Mouse (Mus musculus): Measurements from ENCODE around the gene Top2a.

Gene Top2a

GRCm38 (mm10) chr11:98995987-98996386, 28.0 kb downstream of the Top2a start:
- in situ Hi-C loops (cut with MboI; ENCODE audit: unreplicated experiment in 2 of 2) = loop anchor here (25.0 kb wide), 1 partner anchor 1291 kb away; no protein-coding TSS in a partner anchor

DNA sequence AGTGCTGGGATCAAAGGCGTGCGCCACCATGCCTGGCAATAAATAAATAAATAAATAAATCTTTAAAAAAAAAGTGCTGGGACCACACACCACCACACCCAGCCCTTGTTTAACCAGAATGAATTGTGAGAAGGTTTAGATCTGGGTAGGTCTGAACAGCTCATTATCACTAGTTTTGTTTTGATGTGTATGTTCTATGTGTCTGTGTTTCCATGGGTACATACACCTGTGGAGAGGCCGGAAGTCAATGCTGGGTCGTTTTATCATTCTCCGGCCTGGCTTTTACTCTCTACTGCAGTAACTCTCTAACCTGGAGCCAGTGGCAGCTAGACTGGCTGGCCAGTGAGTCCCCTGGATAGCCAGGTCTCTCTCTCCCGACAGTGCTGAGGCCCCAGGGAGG, 33.1 kb downstream of the Top2a start:
- in situ Hi-C loops (cut with MboI; ENCODE audit: unreplicated experiment in 2 of 2) = loop anchor here (25.0 kb wide), 1 partner anchor 1296 kb away; no protein-coding TSS in a partner anchor

DNA sequence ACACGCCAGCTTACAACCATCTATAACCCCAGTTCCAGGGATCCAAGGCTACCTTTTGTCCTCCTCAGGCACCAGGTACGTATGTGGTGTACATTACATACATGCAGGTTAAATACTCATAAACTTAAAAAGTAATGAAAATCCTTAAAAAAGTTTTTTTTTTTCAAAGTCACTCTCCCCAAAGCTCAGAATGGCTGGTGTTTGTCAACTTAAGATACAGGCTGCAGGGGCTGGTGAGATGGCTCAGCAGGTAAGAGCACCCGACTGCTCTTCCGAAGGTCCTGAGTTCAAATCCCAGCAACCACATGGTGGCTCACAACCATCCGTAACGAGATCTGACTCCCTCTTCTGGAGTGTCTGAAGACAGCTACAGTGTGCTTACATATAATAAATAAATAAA, 35.7 kb downstream of the Top2a start:
- in situ Hi-C loops (cut with MboI; ENCODE audit: unreplicated experiment in 2 of 2) = loop anchor here (25.0 kb wide), 1 partner anchor 1299 kb away; no protein-coding TSS in a partner anchor

GRCm38 (mm10) chr11:98985542-98985941, 38.4 kb downstream of the Top2a start:
- in situ Hi-C loops (cut with MboI; ENCODE audit: unreplicated experiment in 2 of 2) = loop anchor here (25.0 kb wide), 1 partner anchor 1302 kb away; no protein-coding TSS in a partner anchor

- in situ Hi-C loops (cut with MboI; ENCODE audit: unreplicated experiment in 2 of 2) = loop anchor here (25.0 kb wide), 1 partner anchor 1304 kb away; no protein-coding TSS in a partner anchor
Observed at GRCm38 (mm10) chr11:98983551-98983950, 40.4 kb downstream of the Top2a start.

- in situ Hi-C loops (cut with MboI; ENCODE audit: unreplicated experiment in 2 of 2) = loop anchor here (25.0 kb wide), 1 partner anchor 1305 kb away; no protein-coding TSS in a partner anchor
Observed at GRCm38 (mm10) chr11:98982773-98983133, 41.2 kb downstream of the Top2a start, which contains the start of gene Gjd3. Gene Gjd3, minus strand, starts transcription at chr11:98983016.

GRCm38 (mm10) chr11:98981997-98982772, 41.8 kb downstream of the Top2a start:
- in situ Hi-C loops (cut with MboI; ENCODE audit: unreplicated experiment in 2 of 2) = loop anchor here (25.0 kb wide), 1 partner anchor 1305 kb away; no protein-coding TSS in a partner anchor

DNA sequence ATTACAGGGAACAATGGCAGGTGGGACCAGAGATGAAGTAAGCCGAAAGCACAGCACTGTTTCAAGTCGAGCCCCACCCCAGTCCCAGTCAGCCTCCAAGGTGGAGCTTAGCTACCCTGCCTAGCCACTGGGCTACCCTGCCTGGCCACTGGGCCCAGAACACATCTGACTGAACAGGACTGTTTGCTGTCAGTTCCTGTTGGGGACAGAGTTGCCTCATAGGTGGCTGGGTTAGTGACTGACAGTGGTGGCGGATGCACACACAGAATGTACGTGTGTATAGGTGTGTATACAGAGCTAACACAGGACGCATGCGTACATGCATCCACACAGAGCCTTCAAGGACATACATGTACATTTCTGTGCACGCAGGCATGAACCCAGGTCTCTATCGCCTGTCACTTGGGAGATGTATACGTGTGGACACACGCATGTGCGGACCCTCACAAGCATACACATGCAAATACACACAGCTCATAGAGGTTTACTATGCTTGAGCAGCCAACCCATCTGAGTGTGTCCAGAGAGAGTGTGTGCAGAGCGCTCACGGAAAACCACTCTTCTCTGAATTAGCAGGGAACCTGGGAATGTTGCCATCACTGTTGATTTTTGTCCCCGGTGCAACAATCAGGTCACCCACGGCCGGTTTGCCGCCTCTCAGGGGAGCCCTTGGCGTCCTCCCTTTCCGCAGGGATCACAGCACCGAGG, 42.5 kb downstream of the Top2a start:
- in situ Hi-C loops (cut with MboI; ENCODE audit: unreplicated experiment in 2 of 2) = loop anchor here (25.0 kb wide), 1 partner anchor 1306 kb away; no protein-coding TSS in a partner anchor

GRCm38 (mm10) chr11:98979356-98979755, 44.6 kb downstream of the Top2a start:
- in situ Hi-C loops (cut with MboI; ENCODE audit: unreplicated experiment in 2 of 2) = loop anchor here (5.0 to 25.0 kb wide), 6 partner anchors 53 to 1308 kb away; no protein-coding TSS in a partner anchor

DNA sequence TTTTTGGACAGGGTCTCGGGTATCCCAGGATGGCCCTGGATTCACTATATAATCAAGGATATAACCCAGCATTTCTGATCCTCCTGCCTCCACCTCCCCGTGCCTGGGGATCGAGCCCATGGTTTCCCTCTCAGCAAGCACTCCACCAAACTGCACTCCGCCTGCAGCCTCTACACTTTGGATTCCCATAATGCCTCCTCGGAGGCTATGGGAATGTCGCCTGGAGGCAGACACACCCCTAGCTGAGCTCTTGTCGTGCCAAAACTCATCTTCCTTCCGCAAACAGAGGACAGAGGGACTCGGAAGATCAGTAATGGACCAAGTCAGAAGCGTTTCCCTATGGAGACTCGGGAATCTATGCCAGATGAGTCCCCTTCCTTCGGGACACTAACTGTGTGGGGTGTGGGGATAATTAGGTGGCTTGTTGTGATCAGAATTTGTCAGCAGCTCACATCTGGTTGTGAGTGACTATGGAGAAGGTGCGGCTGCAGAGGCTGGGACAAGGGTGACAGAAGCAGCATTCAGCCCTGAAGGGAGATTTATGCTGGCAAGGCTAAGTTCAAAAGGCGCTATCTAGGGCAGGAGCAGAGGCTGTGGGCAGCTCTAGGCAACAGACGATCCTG, 45.4 kb downstream of the Top2a start:
- in situ Hi-C loops (cut with MboI; ENCODE audit: unreplicated experiment in 2 of 2) = loop anchor here (5.0 to 25.0 kb wide), 6 partner anchors 54 to 1309 kb away; no protein-coding TSS in a partner anchor

GRCm38 (mm10) chr11:98974871-98975719, 48.9 kb downstream of the Top2a start:
- in situ Hi-C loops (cut with MboI; ENCODE audit: unreplicated experiment in 2 of 2) = loop anchor here (5.0 to 25.0 kb wide), 8 partner anchors 38 to 1312 kb away; partner anchors contain the start of gene Rara (in 1 of the 2)

DNA sequence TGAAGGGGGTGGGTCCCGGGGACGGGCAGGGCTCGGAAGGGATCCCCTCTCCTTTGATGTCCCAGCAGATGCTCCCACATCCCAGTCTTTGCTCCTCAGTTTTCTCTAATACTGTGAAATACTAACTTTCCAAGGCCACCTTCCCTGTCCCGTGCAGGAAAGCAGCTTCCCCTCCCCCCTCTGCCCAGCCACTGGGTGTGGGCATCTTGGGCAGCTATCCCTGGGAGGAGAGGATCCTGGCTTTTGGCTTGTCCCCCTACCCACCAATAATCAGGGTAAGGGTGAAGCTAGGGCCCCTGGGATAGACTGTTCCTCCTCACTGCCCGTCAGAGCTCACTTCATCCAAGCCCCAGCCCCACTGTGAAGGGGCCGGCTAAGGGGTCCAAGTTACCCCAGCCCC, 49.8 kb downstream of the Top2a start:
- in situ Hi-C loops (cut with MboI; ENCODE audit: unreplicated experiment in 2 of 2) = loop anchor here (5.0 to 10.0 kb wide), 3 partner anchors 37 to 491 kb away; partner anchors contain the start of gene Rara (in 1 of the 2)

DNA sequence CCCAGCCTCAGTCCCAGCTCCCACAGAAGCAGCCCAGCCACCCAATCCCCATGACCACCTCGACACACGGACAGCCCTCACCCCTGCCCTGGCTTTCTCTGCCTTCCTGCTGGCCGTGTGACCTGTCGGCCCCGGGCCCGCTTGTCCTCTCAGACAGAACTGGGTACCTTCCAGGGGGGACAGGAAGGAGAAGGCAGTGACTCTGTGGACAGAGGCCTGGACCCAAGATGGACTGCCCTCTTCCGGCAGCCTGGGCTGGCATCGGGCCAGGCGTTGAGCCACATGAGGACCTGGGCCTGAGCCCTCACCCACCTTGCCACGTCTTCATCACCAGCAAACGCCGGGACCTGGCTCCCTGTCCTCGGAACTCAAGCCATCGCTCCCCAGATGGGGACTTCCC, 50.4 kb downstream of the Top2a start:
- in situ Hi-C loops (cut with MboI; ENCODE audit: unreplicated experiment in 2 of 2) = loop anchor here (5.0 to 10.0 kb wide), 3 partner anchors 36 to 491 kb away; partner anchors contain the start of gene Rara (in 1 of the 2)

DNA sequence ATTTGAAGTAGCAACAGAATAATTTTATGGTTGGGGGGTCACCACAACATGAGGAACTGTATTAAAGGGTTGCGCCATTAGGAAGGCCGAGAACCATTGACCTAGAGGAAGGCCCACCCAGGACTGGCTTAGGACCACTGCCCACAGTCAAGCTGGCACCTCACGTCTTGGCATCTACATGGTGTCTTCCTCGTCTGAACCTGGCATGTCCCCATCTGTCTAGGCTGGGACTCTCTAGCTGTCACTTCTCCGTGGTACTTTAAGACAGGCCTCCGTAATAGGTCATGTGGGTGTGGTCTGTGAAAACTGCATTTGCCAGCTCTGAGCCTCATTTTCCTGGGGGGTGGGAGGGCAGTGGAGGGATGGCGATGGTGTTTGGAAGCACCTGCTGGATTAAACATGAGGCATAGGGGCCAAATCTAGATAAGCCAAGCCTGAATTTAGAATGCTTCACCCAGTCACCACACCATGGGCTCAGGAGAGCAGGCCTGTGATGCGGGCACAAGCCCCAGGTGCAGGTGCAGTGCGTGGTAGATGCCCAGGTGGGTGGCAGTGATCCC, 51.1 kb downstream of the Top2a start:
- in situ Hi-C loops (cut with MboI; ENCODE audit: unreplicated experiment in 2 of 2) = loop anchor here (5.0 to 10.0 kb wide), 3 partner anchors 36 to 492 kb away; partner anchors contain the start of gene Rara (in 1 of the 2)

GRCm38 (mm10) chr11:98972215-98972614, 51.8 kb downstream of the Top2a start:
- in situ Hi-C loops (cut with MboI; ENCODE audit: unreplicated experiment in 2 of 2) = loop anchor here (5.0 to 10.0 kb wide), 3 partner anchors 35 to 493 kb away; partner anchors contain the start of gene Rara (in 1 of the 2)

GRCm38 (mm10) chr11:98971316-98972031, 52.5 kb downstream of the Top2a start:
- in situ Hi-C loops (cut with MboI; ENCODE audit: unreplicated experiment in 2 of 2) = loop anchor here (5.0 to 10.0 kb wide), 3 partner anchors 34 to 493 kb away; partner anchors contain the start of gene Rara (in 1 of the 2)

DNA sequence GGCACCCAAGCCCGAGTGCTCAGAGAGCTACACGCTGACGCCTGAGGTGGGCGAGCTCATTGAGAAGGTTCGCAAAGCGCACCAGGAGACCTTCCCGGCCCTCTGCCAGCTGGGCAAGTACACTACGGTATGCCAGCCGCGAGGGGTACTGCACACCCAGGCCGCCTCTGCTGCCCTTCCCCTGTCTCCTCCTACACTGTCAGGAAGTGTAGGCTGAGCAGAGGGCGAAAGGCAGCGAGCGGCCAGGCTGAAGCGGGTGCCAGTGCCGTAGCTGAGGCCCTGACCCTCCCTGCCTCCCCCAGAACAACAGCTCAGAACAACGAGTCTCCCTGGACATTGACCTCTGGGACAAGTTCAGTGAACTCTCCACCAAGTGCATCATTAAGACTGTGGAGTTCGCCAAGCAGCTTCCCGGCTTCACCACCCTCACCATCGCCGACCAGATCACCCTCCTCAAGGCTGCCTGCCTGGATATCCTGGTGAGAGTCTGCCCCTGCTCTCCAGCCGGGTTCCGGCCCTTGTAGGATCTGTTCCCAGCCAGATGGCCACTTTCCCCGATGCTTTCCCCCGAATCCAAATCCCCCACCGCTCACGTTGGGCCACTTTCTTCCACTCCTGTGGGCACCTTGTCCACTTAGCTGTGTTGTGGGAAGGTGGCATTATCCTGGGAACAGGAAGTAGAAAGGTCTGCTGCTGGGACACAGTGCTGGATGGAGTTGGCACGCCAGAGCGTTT, 53.6 kb downstream of the Top2a start:
- in situ Hi-C loops (cut with MboI; ENCODE audit: unreplicated experiment in 2 of 2) = loop anchor here (5.0 to 10.0 kb wide), 3 partner anchors 33 to 494 kb away; partner anchors contain the start of gene Rara (in 1 of the 2)

All from v-Abl transformed pro-B cells (cell line).